Mouse (Mus musculus) heart, postnatal 4 days (tissue): Measurements from ENCODE around the gene Ube4b. TPM values are rescaled to one million over a fixed set of nuclear protein-coding genes. Genes with fewer than 3 reads are reported as not detected.
A peak's percentile ranks its signal among the peaks of the same experiment; 100 is the strongest.

Experiments used
- DNase-seq: peaks from one replicate; pipeline ENCODE4 v3.0.0; 2021
- total RNA-seq, 2 experiments: library from RNA; stranded (reverse); gene quantifications; 2 replicates each; pipeline ENCODE4 v1.2.3; 2021

Ube4b gene
- total RNA-seq, 2 experiments from 2014 or later, result 59.9 to 61.8 TPM

- DNase-seq, result no peak
Observed at GRCm38 (mm10) chr4:149393311-149393995, 33.1 kb downstream of the Ube4b start.

GRCm38 (mm10) chr4:149392359-149392758, 34.2 kb downstream of the Ube4b start:
- no peak for DNase-seq

DNA sequence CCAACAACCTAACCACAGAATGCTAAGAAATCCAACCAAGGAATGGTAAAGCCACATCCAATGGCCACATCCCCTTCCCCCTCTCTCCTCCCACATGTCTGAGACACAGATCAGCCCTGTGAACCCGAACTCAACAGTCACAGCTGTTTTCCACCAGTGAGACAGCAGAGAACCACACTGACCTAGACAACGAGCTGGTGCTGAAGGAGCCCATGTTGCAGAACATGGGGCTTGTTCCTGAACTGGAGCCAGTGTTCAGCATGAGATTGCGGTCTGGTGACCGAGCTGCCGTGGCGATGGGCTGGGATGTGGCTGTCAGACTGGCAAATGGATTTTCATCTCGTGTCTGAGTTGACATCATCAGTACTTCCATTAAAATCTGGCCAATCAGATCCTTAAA, 45.5 kb downstream of the Ube4b start:
- no peak for DNase-seq

DNA sequence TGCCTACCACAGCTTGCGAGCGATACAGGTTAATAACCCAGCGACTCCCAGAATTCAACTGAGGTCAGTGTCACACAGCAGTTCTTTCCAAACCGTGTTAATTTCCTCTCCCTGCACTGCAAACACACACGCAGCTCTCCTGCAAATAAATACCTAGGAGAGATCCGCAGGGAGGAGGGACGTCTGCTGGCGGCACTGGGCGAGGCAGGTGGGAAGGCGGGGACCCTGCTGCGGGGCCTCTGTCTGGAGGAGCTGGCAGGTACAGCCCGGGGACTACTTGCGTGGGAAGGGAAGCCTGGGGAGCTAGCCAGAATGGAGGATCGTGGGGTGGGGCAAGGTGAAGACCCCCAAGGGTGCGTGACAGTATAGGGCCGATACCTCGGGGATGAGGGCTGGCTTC, 46.7 kb downstream of the Ube4b start:
- no peak for DNase-seq

- DNase-seq, result no peak
Observed at GRCm38 (mm10) chr4:149378819-149379218, 47.7 kb downstream of the Ube4b start.

DNA sequence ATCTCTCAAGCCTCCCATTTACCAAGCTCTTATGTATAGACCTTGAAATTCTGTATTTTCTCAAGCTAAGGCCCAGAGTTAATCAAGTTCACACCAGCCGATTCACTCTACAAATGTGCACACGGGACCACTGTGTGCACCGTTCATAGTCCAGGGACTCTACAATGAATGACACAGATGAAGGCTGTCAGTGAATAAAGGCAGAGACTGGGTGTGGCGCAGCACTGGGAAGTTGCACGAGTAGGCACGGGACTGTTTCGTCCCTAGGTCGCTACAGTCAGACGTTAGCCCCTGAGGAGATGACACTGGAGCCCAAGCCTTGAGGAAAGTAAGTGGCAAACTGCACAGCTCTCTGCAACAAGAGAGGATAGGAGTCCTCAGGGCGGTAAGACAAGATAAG, 50.5 kb downstream of the Ube4b start:
- DNase-seq, result no peak

DNA sequence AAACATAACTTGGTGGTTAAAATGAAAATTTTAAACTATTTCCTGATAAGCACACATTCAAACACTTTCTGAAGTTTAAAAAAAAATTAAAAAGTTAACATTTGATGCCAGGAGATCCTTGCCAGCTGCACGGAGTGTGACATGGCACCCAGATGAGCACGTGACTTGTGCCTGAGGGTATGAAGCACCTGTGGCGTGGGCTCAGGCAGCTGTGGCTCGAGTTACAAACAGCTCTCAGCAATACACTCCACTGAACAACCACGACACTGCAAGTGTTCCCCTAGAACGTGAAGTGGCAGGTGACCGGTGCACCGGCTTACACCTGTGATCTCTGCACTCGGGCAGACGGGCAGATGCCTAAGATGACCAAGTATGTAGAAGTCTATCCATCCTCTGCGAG, 51.9 kb downstream of the Ube4b start:
- no peak for DNase-seq

DNA sequence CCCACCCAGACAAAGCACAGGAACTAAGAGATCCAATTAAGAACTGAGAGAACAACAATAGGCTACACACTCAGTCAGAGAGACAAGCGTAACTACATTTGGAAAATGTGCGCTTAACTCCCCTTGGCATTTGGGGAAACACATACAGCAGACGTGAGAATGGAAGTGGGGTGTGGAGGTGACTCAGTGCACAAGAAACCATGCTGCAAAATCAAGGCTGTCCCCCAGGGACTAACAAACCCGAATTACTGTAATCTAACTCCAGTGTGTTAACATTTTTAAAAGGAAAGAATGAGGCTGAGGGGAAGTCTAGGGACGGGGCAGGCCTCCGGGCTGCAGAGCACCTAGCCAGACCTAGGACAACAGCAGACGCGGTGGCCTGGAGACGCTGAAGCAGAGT, 52.6 kb downstream of the Ube4b start:
- no peak for DNase-seq

DNA sequence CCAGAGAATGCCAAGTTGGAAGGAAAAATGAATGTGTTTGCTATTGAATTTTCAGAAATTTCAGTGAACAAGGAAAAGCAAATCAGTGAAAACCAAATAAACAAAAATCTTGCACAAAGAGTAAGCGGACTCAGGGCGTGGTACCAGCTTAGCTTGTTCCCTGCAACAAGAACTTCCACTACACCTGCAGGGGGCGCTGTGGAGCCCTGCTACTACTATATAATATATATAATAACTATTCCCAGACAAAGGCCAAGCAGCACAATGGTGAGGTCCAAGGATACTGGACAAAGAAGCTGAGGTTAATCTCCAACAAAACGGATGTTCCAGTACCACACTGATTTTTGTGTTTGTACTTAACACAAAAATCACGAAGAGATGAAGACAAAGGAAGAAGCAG, 53.1 kb downstream of the Ube4b start:
- peak; percentile 72 for DNase-seq

- DNase-seq, result peak; percentile 63
Observed at GRCm38 (mm10) chr4:149365702-149366370, 60.7 kb downstream of the Ube4b start.

DNA sequence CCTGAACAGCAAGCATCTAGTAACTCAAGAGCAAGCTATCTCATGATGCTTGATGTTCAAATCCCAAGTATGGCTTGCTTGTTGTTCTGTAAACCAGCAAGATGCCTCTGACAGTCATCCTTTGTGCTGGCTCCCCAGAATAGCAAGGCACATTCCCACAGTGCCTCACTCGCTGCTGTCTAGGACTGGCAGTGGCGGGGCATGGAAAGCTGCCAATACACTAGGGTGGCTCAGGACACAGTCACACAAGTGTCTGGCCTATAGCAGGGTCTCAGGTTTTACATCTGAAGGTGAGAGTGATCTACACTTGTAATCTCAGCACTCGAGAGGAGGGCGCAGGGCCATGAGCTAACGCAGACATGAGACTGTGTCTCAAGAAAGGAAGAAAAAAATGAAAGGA, 61.7 kb downstream of the Ube4b start:
- peak; percentile 84 for DNase-seq

DNA sequence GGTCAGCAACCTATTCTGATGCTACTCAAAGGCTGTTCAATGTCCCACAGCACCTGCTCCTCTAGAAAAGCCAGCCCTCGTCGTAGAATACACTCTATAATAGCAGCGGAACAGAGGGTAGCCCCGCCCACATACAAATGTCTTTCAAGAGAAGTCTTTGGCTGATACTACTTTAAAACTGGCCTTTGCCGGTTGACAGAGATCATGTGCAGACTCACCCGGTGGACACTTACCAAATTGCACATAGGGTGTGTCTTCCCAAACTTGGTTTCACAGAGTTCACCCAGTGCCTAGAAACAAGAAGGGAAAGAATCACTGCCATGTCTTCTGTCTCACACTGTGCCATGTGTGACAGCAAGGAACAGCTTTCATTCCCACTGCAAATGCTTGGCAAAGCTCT, 65.5 kb downstream of the Ube4b start:
- no peak for DNase-seq

DNA sequence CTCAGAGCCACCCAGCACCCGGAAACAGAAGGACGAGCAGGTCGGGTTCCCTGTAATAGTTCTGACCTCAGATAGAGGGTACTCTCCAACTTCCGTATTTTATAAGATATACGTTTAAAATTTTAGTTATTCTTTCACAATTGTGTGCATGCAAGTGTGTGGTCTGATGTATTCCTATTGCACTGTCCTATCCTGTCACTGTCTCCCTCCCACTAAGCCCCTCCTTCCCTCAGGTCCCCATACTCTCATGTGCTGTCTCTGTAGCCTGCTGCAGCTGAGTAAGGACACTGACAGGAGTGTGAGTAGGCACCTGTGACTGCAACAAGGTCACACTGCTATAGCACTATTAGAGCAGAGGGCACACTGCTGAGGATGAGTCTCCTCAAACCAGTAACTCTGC, 65.9 kb downstream of the Ube4b start:
- DNase-seq, result no peak

DNA sequence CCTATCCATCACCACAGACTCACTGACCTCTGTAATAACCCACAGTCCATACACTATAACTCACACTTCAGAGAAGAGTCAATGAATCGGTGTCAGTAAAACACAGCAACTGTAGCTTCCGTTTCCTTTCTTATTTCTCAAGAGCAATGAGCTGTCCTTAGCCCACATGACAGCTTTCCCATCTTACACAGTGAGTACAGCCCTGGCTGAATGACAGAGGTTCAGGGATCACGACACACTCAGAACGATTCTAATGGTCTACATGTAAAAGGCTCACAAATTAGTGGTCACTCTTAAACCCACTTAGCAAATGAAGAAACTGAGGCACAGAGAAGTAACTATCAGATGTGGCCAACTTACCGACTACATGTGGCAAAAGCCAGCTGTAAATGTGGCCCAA, 68.6 kb downstream of the Ube4b start:
- no peak for DNase-seq

DNA sequence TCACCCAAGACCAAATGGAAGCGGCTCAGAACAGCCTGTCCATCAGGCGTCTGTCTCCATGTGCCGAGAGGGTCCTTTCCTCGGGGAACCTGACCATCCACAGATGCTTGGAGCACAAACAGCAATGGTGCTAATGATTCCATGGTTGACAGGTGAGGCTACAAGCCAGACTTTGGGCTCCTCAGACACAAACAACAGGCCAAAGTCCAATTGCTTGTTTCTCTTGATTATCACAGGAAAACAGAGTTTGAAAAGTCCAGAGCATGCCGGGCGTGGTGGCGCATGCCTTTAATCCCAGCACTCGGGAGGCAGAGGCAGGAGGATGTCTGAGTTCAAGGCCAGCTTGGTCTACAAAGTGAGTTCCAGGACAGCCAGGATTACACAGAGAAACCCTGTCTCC, 71.9 kb downstream of the Ube4b start:
- no peak for DNase-seq

- no peak for DNase-seq
Observed at GRCm38 (mm10) chr4:149351596-149352150, 74.9 kb downstream of the Ube4b start.

DNA sequence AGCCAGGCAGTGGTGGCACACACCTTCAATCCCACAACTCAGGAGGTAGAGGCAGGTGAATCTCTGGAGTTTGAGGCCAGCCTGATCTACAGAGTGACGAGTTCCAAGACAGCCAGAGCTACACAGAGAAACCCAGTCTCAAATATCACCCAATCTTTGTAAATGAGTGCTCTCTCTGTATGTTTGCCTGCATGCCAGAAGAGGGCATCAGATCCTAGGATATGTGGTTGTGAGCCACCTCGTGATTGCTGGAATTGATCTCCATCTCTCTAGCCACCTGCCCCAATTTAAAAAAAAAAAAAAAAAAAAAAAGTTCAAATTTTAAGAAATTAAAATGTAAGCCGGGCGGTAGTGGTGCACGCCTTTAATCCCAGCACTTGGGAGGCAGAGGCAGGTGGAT, 77.6 kb downstream of the Ube4b start:
- DNase-seq, result no peak

DNA sequence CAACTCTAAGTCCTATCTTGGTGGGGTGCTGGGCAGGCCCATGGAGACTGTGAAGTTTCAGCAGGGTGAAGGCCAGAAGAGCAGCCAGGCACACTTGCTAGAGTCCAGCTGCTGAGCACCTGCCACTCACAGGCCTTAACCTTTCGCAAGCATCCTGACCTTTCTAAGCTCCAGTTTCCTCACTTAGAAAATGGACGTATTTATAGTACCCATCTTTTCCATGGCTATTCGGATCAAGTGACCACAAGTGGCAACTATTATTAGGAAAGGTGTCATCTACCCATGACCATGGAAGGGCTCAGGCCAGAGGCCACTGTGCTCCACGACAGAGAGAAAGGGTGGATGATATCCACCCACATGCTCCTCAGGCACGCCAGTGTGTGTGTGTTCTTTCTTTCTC, 80.7 kb downstream of the Ube4b start:
- DNase-seq, result peak; percentile 31

GRCm38 (mm10) chr4:149344311-149344710, 82.2 kb downstream of the Ube4b start:
- DNase-seq, result no peak

GRCm38 (mm10) chr4:149340680-149341079, 85.9 kb downstream of the Ube4b start:
- DNase-seq, result no peak

GRCm38 (mm10) chr4:149339426-149340214, 86.9 kb downstream of the Ube4b start:
- DNase-seq, result no peak

DNA sequence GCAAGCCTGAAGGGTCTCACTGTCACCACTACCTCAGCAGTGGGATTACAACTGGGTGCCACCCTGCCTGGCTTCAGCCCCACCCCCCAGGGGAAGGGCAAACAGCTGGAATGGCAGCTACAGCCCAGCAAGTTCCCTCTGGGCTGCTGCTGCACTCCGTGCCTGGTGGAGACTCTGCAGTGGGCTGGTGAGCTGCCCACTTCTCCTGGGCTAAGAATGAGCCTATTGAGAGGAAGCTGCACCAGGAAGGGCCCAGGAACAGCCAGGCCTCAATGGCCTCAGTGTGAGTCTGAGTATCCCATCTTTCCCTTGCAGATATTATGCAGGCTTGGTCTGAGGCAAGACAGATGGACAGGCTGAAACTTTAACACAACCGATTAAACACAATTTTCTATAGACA, 88.4 kb downstream of the Ube4b start:
- DNase-seq, result no peak

- DNase-seq, result peak; percentile 30
Observed at GRCm38 (mm10) chr4:149337353-149337752, 89.2 kb downstream of the Ube4b start.
